Mouse (Mus musculus) liver, embryonic 11.5 days (tissue): ENCODE measurements around the gene Usf2. TPM values are rescaled to one million over a fixed set of nuclear protein-coding genes. Genes with fewer than 3 reads are reported as not detected.

Source experiments
- ATAC-seq: fragments of 200-750 bp; cut with Nextera tagmentation; replicated peaks from 2 replicates; pipeline ENCODE4 v1.8.0; 2017; ENCODE audit warnings: moderate number of reproducible peaks, mild to moderate bottlenecking, moderate TSS enrichment, moderate library complexity; ENCODE audit not compliant: low FRiP score
- DNase-seq: peaks from one replicate; pipeline ENCODE4 v3.0.0-alpha.2; 2017; ENCODE audit warnings: low spot score
- H3K27ac ChIP-seq: fragments of 300-500 bp; sonication (generic); 2 replicates; pipeline ENCODE4 v1.5.1; 2014; ENCODE audit warnings: mild to moderate bottlenecking, low read depth, low read length, control low read depth
- H3K27me3 ChIP-seq: fragments of 300-500 bp; sonication (generic); replicated peaks from 2 replicates; pipeline ENCODE4 v1.6.1; 2014; ENCODE audit warnings: low read length, mixed read lengths; ENCODE audit not compliant: control insufficient read depth, insufficient read depth
- H3K36me3 ChIP-seq: fragments of 300-500 bp; sonication (generic); 2 replicates; pipeline ENCODE4 v1.6.1; 2014; ENCODE audit warnings: mild to moderate bottlenecking, low read length, moderate library complexity, mixed read lengths; ENCODE audit not compliant: control insufficient read depth, insufficient read depth
- H3K4me1 ChIP-seq: fragments of 300-500 bp; sonication (generic); replicated peaks from 2 replicates; pipeline ENCODE4 v1.6.1; 2014; ENCODE audit warnings: low read length, mixed read lengths; ENCODE audit not compliant: control insufficient read depth, insufficient read depth
- H3K4me2 ChIP-seq: fragments of 300-500 bp; sonication (generic); 2 replicates; pipeline ENCODE4 v1.6.1; 2014; ENCODE audit warnings: mild to moderate bottlenecking, control low read depth, moderate library complexity
- H3K4me3 ChIP-seq: fragments of 300-500 bp; sonication (generic); 2 replicates; pipeline ENCODE4 v1.5.1; 2014; ENCODE audit warnings: low read depth, low read length, control low read depth
- H3K9ac ChIP-seq: fragments of 300-500 bp; sonication (generic); 2 replicates; pipeline ENCODE4 v1.6.1; 2014; ENCODE audit warnings: low read depth, low read length, control low read depth
- H3K9me3 ChIP-seq: fragments of 300-500 bp; sonication (generic); 2 replicates; pipeline ENCODE4 v1.6.1; 2016; ENCODE audit warnings: low read length, inconsistent platforms, mixed read lengths; ENCODE audit not compliant: control insufficient read depth
- WGBS: fragments of 180-500 bp; shearing (Covaris S2); extraction: QIAGEN DNeasy Blood & Tissue Kit; methylation state at CpG from one replicate; pipeline ENCODE4 v1.1.7; 2014; 5-methylcytosine and 5-hydroxymethylcytosine counted together
- polyA plus RNA-seq: library from polyadenylated mRNA; unstranded; fragments of >200 nt; fragmentation: Nextera tagmentation; extraction: Ambion mirVana; gene quantifications from 2 replicates; pipeline ENCODE4 v1.2.1, GENCODE M21; 2014

The Usf2 gene
- polyA plus RNA-seq, 1 experiment from 2014 or later: 19.9 TPM

DNA sequence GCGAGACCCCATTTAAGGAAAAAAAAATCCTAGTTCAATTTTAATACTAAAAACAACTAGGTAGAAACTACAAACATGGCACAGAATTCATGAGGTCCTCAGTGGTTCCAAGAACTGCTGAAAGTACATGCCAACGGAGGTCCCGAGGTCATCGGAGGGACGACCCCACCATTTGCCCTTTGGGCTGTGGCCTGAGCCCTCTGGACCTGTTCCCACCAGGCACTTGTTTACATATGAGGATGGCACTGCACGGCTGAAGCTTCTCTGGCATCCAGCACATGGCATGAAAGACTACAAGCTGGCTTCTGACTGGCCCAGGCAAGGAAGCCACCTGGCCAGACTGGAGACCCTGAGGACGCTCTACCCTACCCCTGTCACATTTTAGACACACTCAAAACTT, 7.8 kb upstream of the Usf2 start:
- H3K9me3 ChIP-seq: no peaks in the 10 kb centered on the region
- H3K4me1 ChIP-seq: no peaks in the 10 kb centered on the region
- H3K4me3 ChIP-seq: no peak overlapping the region
- no peak overlapping the region for H3K4me2 ChIP-seq
- no peak for DNase-seq
- WGBS: 83% methylated on average over 7 of the region's 7 CpGs
- ATAC-seq: no peak
- no peaks in the 10 kb centered on the region for H3K36me3 ChIP-seq
- H3K27me3 ChIP-seq: no peaks in the 10 kb centered on the region
- no peak overlapping the region for H3K27ac ChIP-seq
- no peak overlapping the region for H3K9ac ChIP-seq

DNA sequence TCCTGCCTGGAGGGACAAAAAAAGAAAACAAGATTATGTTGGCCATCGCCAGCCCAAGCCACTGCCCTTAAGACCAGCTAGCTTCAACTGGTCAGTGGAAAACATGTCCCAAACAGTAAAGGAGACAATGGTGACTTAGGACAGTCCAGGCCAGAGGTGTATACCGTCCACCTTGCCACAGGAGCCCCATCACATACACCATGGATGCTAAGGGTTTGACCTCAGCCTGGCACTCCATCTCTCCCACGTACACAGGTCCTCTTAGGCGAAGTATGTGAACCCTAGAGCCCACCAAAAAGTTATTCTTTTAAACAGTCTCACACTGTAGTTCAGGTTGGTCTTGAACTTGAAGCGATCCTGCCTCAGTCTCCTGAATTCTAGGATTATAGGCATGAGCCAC, 6.3 kb upstream of the Usf2 start:
- no peak for ATAC-seq
- Histone ChIP-seq H3K4me2 (no peak overlapping the region), H3K4me1 (peaks cover 6% of the 10 kb centered on the region), H3K36me3 (no peaks in the 10 kb centered on the region), H3K27me3 (no peaks in the 10 kb centered on the region), H3K9me3 (no peaks in the 10 kb centered on the region), H3K4me3 (no peak overlapping the region), H3K27ac (no peak overlapping the region), H3K9ac (no peak overlapping the region)
- WGBS: 86% methylated on average over 5 of the region's 5 CpGs
- DNase-seq: no peak

DNA sequence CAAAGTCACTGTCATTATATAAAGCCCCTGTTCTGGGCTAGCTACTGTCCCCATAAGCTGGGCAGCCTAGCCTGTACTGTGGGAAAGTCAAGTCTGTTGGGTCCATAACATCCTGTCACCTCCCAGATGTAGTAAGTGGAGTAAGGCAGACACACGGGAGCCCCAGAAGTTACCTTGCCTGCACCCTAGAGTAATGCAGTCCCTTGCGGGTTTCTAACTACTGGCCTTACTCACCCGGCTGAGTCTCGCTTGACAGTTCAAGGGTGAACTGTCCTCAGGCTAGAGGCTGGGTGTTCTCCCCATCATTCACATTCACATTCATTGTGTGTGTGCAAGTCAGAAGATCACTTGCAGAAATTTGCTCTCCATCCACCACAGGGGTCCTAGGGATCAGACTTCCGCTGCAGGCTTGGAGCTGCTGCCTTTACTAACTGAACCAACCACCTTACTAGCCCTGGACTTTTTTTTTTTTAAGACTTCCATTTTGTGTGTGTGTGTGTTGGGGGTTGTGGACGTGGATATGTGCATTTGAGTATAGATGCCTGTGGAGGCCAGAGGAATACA, 3.3 kb upstream of the Usf2 start:
- Histone ChIP-seq H3K4me3 (no peak overlapping the region), H3K4me2 (no peak overlapping the region), H3K9me3 (no peaks in the 10 kb centered on the region), H3K27ac (no peak overlapping the region), H3K36me3 (peaks cover 2% of the 10 kb centered on the region; the same call in 1 of the 2 replicates), H3K27me3 (no peaks in the 10 kb centered on the region), H3K4me1 (peaks cover 16% of the 10 kb centered on the region), H3K9ac (no peak overlapping the region)
- ATAC-seq (no peak), DNase-seq (no peak)
- WGBS: 90% methylated on average over 6 of the region's 6 CpGs

DNA sequence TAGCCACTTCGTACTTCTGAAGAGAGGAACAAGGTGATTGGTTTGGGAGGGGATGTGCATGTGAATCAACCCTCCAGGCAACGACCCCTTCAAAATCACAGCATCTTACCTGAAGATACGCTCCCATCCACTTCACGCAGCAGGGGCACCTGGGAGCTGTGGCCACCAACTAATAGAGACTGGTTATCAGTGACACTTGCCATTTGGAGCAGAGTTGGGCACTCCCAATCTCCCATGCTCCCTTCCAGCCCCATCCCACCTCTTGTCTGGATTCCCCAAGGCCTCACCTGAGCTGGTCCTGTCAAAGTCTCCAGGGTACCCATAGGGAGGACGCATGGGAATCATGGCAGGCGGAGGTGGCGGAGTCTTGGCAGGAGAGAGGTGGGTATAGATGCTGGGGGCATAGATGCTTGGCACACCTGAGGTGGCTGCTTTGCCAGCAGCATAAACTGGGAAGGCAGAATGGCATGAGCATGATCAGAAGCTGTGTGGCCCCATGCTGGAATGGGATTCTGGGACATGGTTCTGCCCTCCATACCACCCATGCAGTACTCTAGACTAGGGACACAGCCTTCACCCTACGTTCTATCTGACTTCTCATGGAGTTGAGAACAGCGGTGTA, 2.4 kb upstream of the Usf2 start:
- Histone ChIP-seq H3K9ac (no peak overlapping the region), H3K27ac (no peak overlapping the region), H3K4me2 (no peak overlapping the region), H3K9me3 (no peaks in the 10 kb centered on the region), H3K36me3 (peaks cover 10% of the 10 kb centered on the region; the same call in 1 of the 2 replicates), H3K4me1 (peaks cover 19% of the 10 kb centered on the region), H3K27me3 (no peaks in the 10 kb centered on the region), H3K4me3 (no peak overlapping the region)
- ATAC-seq: no peak
- DNase-seq: no peak
- 95% methylated on average over 9 of the region's 9 CpGs for WGBS

DNA sequence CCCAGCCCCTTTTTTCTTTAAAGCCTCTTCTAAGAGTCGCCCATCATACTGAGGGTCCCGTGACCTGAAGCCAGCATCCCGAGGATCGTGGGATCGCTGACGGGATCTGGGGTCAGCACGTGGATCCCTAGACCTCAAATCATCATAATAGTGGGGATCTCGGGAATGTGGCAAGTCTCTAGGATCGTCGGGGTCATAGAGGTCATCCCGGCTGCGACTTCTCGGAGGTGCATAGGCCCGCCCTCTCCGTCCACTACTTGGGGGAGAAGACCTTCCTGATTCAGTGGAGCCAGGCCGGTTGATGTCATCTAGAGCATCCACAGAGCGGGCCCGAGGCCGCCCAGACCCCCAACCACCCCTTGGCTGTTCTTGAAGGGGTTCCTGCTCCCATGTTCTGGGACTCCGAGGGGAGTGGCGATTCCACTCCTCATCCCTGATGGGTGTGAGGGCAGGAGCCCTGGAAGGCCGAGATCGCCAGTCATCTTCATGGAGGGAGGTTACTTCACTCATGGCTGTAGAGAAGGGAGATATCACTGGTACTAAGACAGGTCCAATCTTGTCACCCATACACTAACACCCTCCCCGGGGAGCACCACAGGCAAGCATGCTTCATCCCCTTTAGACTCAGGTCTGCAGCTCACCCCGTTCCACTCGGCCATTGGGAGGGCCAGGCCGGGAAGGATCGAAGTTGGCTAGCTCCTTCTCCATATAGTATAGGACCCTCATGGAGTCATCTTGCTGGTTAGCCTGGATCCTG, 1.7 kb upstream of the Usf2 start:
- Histone ChIP-seq H3K27me3 (no peaks in the 10 kb centered on the region), H3K4me1 (peaks cover 19% of the 10 kb centered on the region), H3K36me3 (peaks cover 16% of the 10 kb centered on the region), H3K9me3 (no peaks in the 10 kb centered on the region), H3K4me3 (peak overlapping the region; percentile 88), H3K27ac (peak overlapping the region; percentile 87), H3K9ac (peak overlapping the region; percentile 97), H3K4me2 (peak overlapping the region; percentile 91)
- ATAC-seq (no peak), DNase-seq (no peak)
- 77% methylated on average over 28 of the region's 28 CpGs for WGBS

DNA sequence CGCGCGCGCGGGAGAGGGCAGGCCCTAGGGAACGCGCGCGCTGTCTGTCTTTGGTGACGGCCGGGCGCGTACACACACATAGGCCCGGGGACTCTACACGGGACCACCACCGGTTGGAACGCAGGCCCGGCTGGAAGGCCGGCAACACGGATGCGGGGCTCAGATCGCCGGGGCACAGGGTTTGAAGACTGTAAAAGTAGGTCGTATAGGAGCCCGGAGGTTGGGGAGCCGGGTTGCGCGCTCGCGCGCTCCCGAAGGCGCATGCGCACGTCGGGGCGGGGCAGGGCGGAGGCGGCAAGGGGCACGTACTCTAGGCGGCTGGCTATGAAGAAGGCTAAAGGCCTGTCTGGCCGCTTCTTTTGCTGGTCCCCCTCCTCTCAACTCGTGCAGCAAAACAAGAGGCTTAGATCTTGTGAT, 772 bp upstream of the Usf2 start:
- DNase-seq (peak; percentile 90), ATAC-seq (peak; percentile 76)
- peaks cover 16% of the 10 kb centered on the region for H3K36me3 ChIP-seq
- WGBS: under 1% methylated on average over 43 of the region's 43 CpGs
- peak overlapping the region; percentile 87 for H3K27ac ChIP-seq
- H3K27me3 ChIP-seq: no peaks in the 10 kb centered on the region
- H3K4me2 ChIP-seq: peak overlapping the region; percentile 91
- peaks cover 19% of the 10 kb centered on the region for H3K4me1 ChIP-seq
- peak overlapping the region; percentile 97 for H3K9ac ChIP-seq
- H3K9me3 ChIP-seq: no peaks in the 10 kb centered on the region
- H3K4me3 ChIP-seq: peak overlapping the region; percentile 88

DNA sequence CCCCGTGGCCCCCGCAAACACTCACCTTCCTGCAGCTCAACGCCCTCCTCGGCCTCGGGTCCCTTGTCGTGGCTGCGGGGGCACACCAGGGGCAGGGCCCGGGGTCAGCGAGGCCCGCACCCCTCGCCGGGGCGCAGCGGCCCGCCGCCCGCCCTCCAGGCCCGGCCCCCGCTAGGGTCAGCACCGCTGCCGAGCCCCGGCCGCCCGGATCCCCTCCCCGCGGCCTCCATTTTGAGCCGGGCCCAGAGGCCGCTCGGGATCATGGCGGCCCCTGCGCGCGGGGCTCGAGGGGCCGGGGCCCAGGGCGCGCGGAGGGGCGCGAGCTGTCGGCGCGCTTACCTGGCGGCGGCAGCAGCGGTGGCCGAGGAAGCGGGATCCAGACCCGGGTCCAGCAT, 249 bp downstream of the Usf2 start:
- 0% methylated on average over 42 of the region's 49 CpGs for WGBS
- peaks cover 16% of the 10 kb centered on the region for H3K36me3 ChIP-seq
- peaks cover 19% of the 10 kb centered on the region for H3K4me1 ChIP-seq
- peak; percentile 28 for ATAC-seq
- peak overlapping the region; percentile 88 for H3K4me3 ChIP-seq
- H3K27me3 ChIP-seq: no peaks in the 10 kb centered on the region
- no peaks in the 10 kb centered on the region for H3K9me3 ChIP-seq
- peak overlapping the region; percentile 87 for H3K27ac ChIP-seq
- H3K9ac ChIP-seq: peak overlapping the region; percentile 97
- peak overlapping the region; percentile 91 for H3K4me2 ChIP-seq
- DNase-seq: no peak

DNA sequence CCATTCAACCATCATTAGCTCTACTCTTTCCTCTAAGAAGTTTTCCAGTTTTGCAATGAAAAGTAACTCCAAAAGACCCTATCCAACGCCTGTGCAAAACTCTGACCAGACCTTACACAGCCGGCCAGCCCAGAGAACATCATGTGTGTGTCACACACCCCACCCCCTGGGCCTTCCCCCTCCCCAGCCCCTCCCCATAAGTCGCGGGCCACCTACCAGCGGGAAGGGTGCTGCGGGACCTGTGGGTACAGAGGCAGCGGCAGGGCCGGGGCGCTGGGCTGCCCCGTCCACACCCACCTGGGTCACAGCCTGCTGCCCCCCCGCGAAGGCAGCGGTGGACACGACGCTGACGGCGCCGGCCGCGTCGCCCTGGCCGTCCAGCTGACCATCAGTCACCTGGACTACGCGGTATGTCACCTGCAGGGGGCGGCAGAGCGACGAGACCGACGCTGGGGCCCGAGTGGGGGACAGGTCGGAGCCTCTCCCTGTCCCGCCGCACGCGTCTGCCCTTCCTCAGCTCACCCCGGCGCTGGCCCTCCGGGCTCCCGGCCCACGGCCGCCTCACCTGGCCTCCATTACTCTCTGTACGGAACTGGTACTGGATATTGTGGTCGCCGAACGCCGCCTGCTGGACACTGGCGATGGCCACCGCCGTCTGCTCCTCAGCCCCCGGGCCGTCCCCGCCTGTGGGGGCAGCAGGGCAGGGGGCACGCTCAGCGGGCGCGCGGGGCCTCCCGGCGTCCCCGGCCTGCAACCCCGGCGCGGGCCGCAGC, 833 bp downstream of the Usf2 start:
- ATAC-seq (peak; percentile 71), DNase-seq (peak; percentile 86)
- Histone ChIP-seq H3K27ac (peak overlapping the region; percentile 87), H3K27me3 (no peaks in the 10 kb centered on the region), H3K36me3 (peaks cover 18% of the 10 kb centered on the region), H3K4me3 (peak overlapping the region; percentile 88), H3K4me2 (peak overlapping the region; percentile 91), H3K4me1 (peaks cover 19% of the 10 kb centered on the region), H3K9me3 (no peaks in the 10 kb centered on the region), H3K9ac (peak overlapping the region; percentile 97)
- WGBS: under 1% methylated on average over 64 of the region's 64 CpGs
